Mouse (Mus musculus) mouse trophoblast stem cell (cell line): ENCODE data around the gene Zfp692.

Experiments used
- in situ Hi-C, 2 experiments: fragments of 300-500 bp; cut with MseI, MboI; formaldehyde crosslinking; loops; 2 replicates in 1 of 2; 3 replicates in 1 of 2; pipeline ENCODE4 v1.15.1; 2025

The Zfp692 gene

DNA sequence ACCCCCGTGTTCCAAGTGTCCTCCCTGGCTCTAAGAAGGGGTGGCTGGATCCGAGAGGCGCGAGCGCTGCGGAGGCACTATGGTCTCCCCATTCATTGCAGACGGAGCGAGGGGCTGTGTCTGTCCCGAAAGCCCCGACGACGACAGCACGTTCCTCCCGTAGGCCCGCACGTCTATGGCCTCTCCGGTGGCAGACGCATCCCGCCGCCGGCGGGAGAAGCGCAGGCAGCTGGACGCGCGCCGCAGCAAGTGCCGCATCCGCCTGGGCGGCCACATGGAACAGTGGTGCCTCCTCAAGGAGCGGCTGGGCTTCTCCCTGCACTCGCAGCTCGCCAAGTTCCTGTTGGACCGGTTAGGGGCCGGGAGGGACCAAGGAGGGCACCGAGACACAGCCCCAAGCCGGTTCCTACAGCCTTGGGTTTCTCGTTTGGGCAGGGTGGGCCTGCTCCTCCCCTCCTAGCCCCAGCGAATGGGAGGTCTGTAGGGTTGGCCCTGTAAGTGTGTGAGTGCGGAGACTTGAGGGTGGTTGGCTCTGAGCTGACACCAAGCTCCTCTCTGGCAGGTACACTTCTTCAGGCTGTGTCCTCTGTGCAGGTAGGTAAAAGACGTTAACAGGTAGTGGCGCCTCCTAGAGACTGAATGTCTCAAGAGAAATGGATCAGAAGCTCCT is 677 bp downstream of the Zfp692 start:
- in situ Hi-C loops, result loop anchor here in 1 of 2 experiments (10.0 kb wide), 1 partner anchor 133 kb away; the partner anchor contains the start of gene Mrpl22

DNA sequence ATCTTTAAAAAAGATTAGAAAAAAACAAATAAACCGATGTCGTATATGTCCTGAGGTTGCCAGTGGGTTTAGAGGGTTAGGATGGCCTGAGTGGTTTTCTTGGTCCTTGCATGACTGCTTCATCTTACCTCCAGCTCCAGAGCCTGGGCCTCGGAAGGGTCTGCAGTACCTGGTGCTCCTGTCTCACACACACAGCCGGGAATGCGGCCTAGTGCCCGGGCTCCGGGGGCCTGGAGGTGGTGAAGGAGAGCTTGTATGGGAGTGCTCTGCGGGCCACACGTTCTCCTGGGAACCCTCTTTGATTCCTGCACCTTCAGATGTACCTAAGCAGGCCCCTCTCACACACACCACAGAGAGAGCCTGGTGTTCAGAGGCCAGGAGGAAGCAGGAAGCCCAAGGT is 1.8 kb downstream of the Zfp692 start:
- in situ Hi-C loops, result loop anchor here in 1 of 2 experiments (10.0 kb wide), 1 partner anchor 134 kb away; the partner anchor contains the start of gene Mrpl22

DNA sequence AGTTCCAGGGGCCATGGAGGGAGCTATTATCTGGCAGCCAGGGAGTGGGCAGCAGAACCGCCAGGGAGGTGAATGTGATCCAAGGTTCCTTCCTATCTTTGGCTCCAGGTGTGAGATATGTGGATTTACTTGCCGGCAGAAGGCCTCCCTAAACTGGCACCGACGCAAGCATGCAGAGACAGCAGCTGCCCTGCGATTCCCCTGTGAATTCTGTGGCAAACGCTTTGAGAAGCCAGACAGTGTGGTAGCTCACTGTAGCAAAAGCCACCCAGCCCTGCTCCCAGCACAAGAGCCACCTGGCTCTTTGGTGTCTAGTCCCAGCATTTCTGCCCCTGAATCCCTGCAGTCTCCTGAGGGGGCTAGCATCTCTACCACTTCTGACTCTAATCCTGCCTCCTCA is 7.2 kb downstream of the Zfp692 start:
- in situ Hi-C loops, result no loop called here

- in situ Hi-C loops, result no loop called here
Observed at GRCm38 (mm10) chr11:58315536-58316168, 8.8 kb downstream of the Zfp692 start.

DNA sequence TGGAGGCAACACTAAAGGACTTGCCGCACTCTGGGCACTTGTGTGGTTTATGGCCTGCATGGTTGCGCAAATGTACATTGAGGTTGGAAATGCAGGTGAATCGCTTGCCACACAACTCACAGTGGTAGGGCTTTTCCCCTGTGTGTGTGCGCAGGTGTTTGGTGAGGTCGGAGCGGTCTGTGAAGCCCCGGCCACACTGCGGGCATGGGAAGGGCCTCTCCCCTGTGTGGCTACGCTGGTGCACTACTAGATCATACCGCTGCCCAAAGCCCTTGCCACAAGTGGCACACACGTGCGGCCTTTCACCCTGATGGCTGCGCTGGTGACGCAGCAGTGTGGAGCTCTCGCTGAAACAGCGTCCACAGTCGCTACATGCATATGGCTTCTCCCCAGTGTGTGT is 9.5 kb downstream of the Zfp692 start:
- in situ Hi-C loops, result no loop called here

- in situ Hi-C loops, result no loop called here
Observed at GRCm38 (mm10) chr11:58316768-58317390, 10.0 kb downstream of the Zfp692 start.

GRCm38 (mm10) chr11:58322824-58323569 is 16.1 kb downstream of the Zfp692 start:
- in situ Hi-C loops, result no loop called here

DNA sequence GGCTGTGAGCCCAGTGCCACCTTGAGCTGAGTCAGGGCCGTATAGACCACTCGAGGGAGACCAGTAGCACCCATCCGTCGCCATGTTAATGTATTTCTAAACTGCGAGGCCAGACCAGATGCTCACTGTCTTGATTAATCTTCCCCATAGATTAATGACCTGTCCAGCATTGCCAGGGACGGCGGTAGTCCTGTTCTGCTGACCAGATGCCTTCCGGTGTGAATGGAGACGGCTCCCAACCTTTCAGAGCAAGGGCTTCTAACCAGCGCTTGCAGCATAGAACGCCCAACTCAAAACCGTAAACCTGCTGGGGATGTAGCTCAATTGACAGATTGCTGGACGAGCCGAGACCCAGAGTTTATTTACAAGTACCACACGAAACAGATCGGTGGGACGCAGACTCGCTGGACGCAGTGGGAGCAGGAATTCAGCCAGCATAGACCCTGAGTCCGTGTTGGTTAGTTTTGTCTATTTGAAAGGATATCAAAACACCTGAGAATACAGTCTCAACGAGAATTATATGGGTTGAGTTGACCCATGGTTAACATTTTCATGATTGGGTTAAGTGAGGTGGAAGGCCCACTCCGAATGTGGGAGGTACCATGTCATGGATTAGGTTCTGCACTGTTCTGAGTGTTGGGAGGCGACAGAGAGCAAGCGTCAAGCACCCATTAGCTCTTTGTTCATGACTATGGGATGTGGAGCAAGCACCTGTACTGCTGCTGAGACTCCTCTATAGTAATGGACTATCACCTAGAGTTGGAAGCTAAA is 16.9 kb downstream of the Zfp692 start:
- in situ Hi-C loops, result no loop called here

- in situ Hi-C loops, result no loop called here
Observed at GRCm38 (mm10) chr11:58324614-58325229, 17.9 kb downstream of the Zfp692 start.

- in situ Hi-C loops, result no loop called here
Observed at GRCm38 (mm10) chr11:58326781-58327180, 19.9 kb downstream of the Zfp692 start.

DNA sequence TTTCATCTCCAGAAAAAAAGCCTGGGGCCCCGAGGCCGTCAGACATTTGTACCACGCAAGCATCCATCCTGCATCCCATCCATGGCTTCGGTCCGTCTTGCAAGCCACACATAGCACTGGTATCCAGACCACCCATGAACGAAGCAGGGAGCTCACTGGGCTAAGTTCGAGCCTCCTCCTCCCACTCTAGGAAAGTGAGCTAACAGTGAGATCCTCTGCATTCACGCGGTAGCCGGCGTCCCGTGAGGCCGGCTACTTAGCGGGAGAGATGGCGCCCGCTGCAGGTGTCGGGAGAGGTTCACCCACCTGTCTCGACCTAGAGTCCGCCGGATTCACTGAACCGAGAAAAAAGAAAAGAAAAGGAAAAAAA is 23.0 kb downstream of the Zfp692 start:
- in situ Hi-C loops, result no loop called here

GRCm38 (mm10) chr11:58330276-58331148 is 23.6 kb downstream of the Zfp692 start, which contains the start of the genes Zfp672 and Sh3bp5l:
TSS of gene Zfp672 (minus strand) at chr11:58330339.
TSS of gene Sh3bp5l (plus strand) at chr11:58330724.
- in situ Hi-C loops, result no loop called here

- in situ Hi-C loops, result no loop called here
Observed at GRCm38 (mm10) chr11:58331149-58331495, 24.3 kb downstream of the Zfp692 start.

DNA sequence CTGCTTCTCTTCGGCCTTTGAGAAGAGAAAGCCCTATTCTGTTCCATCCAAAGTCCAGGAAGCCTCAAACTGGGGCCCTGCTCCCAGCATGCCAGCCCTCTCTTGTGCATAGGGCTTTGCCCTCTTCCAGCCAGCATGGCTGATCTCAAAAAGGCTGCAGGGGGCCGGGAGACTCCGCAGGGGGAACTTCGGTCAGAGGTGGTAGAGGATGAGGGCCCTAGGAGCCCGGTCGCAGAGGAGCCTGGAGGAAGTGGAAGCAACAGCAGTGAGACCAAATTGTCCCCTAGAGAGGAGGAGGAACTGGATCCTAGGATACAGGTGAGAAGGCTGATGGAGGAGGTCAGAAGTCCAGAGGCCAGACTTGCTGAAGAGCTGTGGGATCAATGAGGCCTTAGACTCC is 24.7 kb downstream of the Zfp692 start:
- in situ Hi-C loops, result no loop called here

DNA sequence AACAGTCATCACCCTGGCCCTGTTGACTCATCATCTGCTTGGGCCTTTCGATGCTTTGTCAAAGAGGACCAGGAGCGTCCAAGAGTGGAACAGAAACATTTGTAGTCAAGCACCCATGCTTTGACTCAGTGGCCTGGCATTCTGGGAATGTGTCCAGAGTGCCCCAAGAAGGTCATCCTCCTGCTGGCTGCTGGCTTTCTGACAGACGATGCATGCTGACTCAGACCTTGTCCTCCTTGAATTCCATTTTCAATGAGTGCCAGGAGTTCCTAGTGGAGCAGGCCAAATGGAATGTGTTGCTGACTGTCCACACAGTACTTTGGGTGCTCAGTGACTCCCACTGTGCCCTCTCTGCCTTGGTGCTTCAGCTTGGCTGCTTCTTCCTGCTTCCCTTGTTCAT is 27.9 kb downstream of the Zfp692 start:
- in situ Hi-C loops, result no loop called here

DNA sequence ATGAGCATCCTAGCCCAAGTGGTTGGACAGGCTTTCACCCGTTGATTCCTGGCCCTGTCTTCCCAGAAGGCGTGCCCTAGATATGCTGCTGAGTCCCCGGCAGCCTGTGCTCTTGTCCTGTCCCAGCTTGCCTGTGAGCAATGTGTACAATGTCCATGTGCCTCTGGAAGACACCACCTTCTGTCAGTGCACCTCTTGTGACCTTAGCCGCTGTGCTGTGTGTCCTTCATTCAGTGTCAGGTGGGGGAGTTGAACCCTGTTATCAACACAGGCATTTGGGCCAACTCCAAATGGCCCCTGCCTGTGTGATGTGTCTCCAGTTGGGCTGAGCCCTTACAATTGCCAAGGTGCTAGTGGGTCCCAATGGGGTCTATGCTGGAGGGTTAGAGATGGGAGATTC is 39.9 kb downstream of the Zfp692 start:
- in situ Hi-C loops, result no loop called here

- in situ Hi-C loops, result no loop called here
Observed at GRCm38 (mm10) chr11:58350628-58351027, 43.8 kb downstream of the Zfp692 start.

- in situ Hi-C loops, result no loop called here
Observed at GRCm38 (mm10) chr11:58351179-58351578, 44.3 kb downstream of the Zfp692 start.

DNA sequence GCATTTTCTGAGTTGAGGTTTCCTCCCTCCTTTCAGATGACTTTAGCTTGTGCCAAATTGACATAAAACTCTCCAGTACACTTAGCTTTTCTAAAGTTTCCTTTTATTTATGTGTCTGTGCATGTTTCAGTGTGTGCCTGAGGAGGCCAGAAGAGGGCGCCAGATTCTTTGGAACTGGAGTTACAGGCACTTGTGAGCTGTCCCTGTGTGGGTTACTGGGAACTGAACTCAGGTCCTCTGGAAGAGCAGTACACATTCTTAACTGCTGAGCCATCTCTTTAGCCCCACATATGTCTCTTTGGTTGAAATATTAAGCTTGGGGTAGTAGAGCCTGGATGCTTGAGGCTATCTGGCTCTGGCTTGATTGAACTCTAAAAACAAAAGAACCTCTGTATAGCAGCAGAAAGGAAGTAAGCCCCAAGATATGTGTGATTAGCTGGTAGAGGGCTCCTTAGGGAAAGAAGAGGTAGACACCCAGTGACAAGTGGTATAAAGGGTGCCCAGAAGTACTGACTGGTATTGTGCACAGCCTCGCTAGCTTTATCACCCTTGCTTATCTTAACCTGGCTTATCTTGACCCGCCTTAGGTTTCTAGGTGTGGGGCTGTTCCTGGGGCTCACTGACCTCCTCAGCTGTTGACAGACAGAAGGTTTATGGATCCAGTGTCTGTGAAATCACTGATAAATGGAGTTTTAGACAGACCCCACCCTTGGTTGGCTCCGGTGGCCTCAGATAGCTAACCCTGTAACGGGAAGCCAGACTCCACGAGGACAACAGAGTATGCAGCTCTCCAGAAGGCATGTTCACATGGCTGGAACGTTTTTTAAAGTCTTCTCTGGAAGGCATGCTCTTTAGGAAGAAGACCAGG is 46.0 kb downstream of the Zfp692 start:
- in situ Hi-C loops, result no loop called here
